Mouse (Mus musculus) hindbrain, postnatal 0 days (tissue): ENCODE results near the gene Nts. TPM values are rescaled to one million over a fixed set of nuclear protein-coding genes. Genes with fewer than 3 reads are reported as not detected.
"Not testable (repeated sequence)": the region's sequence is repeated elsewhere in the genome, so short reads cannot be mapped to it uniquely, and the experiment has no call there.

Experiments
- ATAC-seq: fragments of 200-750 bp; cut with Nextera tagmentation; 2 replicates; pipeline ENCODE4 v1.8.0; 2017; ENCODE audit warnings: mild to moderate bottlenecking, moderate TSS enrichment, moderate library complexity
- DNase-seq: peaks from one replicate; pipeline ENCODE4 v3.0.0-alpha.2; 2015; ENCODE audit warnings: low spot score
- H3K27ac ChIP-seq: fragments of 300-500 bp; sonication (generic); 2 replicates; pipeline ENCODE4 v1.5.1; 2014; ENCODE audit warnings: mild to moderate bottlenecking
- H3K27me3 ChIP-seq: fragments of 300-500 bp; sonication (generic); 2 replicates; pipeline ENCODE4 v1.6.1; 2014; ENCODE audit warnings: low read length, mixed read lengths; ENCODE audit not compliant: insufficient read depth
- H3K36me3 ChIP-seq: fragments of 300-500 bp; sonication (generic); 2 replicates; pipeline ENCODE4 v1.6.1; 2014; ENCODE audit warnings: low read length, mixed read lengths; ENCODE audit not compliant: insufficient read depth
- H3K4me1 ChIP-seq: fragments of 300-500 bp; sonication (generic); 2 replicates; pipeline ENCODE4 v1.6.1; 2014; ENCODE audit warnings: antibody characterized with exemption, low read length, mixed read lengths; ENCODE audit not compliant: insufficient read depth
- H3K4me2 ChIP-seq: fragments of 300-500 bp; sonication (generic); 2 replicates; pipeline ENCODE4 v1.6.1; 2014; ENCODE audit warnings: low read depth, mild to moderate bottlenecking, low read length, moderate library complexity, mixed read lengths
- H3K4me3 ChIP-seq: fragments of 300-500 bp; sonication (generic); 2 replicates; pipeline ENCODE4 v1.5.1; 2014; ENCODE audit warnings: low read length
- H3K9ac ChIP-seq: fragments of 300-500 bp; sonication (generic); replicated peaks from 2 replicates; pipeline ENCODE4 v1.6.1; 2014; ENCODE audit warnings: mild to moderate bottlenecking, low read length, moderate library complexity, mixed read lengths
- H3K9me3 ChIP-seq: fragments of 300-500 bp; sonication (generic); 2 replicates; pipeline ENCODE4 v1.6.1; 2016; ENCODE audit warnings: low read length, mixed read lengths
- CTCF ChIP-seq: IDR thresholded peaks from 2 replicates; pipeline ENCODE4 v1.5.1; 2016; ENCODE audit warnings: antibody characterized with exemption, control low read depth, low read depth
- WGBS: fragments of 180-500 bp; shearing (Covaris S2); extraction: QIAGEN DNeasy Blood & Tissue Kit; methylation state at CpG from one replicate; pipeline ENCODE4 v1.1.7; 2014; 5-methylcytosine and 5-hydroxymethylcytosine counted together
- polyA plus RNA-seq: library from polyadenylated mRNA; unstranded; fragments of >200 nt; fragmentation: Nextera tagmentation; extraction: Ambion mirVana; gene quantifications from 2 replicates; pipeline ENCODE4 v1.2.1, GENCODE M21; 2015
- total RNA-seq: library from RNA; depleted of rRNA; stranded (reverse); fragments of >200 nt; gene quantifications from 2 replicates; pipeline ENCODE4 v1.2.3, GENCODE M21; 2014; rRNA removed

Gene Nts
- total and polyA plus RNA-seq, 2 experiments from 2014 or later, result 10.1 to 22.4 TPM

DNA sequence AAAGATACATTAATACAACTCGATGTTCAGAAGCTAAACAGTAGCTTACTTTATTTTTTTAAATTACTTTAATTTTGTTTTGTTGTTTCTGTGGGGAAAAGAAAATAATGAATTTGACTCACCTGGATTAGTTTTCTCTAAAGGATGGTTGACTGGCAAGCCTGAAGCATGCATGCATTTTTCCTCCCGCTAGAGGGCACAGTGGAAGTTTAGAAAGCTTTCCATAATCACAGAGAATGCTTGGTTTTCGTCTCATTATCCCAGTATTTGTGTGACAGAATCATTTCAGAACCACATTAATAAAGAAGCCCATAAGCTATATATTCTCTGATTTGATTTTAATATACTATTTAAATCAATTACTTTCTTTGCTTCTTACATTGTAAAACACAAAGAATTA is 1.5 kb upstream of the Nts start:
- Histone ChIP-seq H3K36me3 (no peaks in the 10 kb centered on the region), H3K4me2 (no peak overlapping the region), H3K9ac (no peak overlapping the region), H3K27me3 (no peaks in the 10 kb centered on the region), H3K27ac (no peak overlapping the region), H3K4me1 (no peaks in the 10 kb centered on the region), H3K9me3 (no peaks in the 10 kb centered on the region), H3K4me3 (no peak overlapping the region)
- TF ChIP-seq CTCF, result peak; percentile 80
- 9% methylated on average over 3 of the region's 3 CpGs for WGBS
- DNase-seq, result peak; percentile 82
- 0 out of 2 replicates have a peak, but pooled peaks have one; percentile 43 for ATAC-seq

GRCm38 (mm10) chr10:102469412-102469811 is 20.9 kb downstream of the Nts start:
- 88% methylated on average over 2 of the region's 2 CpGs for WGBS
- Histone ChIP-seq H3K4me1 (no peaks in the 10 kb centered on the region), H3K27me3 (no peaks in the 10 kb centered on the region), H3K9me3 (no peaks in the 10 kb centered on the region), H3K4me2 (no peak overlapping the region), H3K4me3 (no peak overlapping the region), H3K27ac (no peak overlapping the region), H3K9ac (no peak overlapping the region), H3K36me3 (no peaks in the 10 kb centered on the region)
- ATAC-seq (no peak), DNase-seq (no peak)
- TF ChIP-seq CTCF, result no peak

GRCm38 (mm10) chr10:102451756-102452155 is 38.5 kb downstream of the Nts start:
- Histone ChIP-seq H3K4me1 (no peaks in the 10 kb centered on the region), H3K9me3 (no peaks in the 10 kb centered on the region), H3K4me3 (no peak overlapping the region), H3K4me2 (no peak overlapping the region), H3K9ac (no peak overlapping the region), H3K27ac (no peak overlapping the region), H3K27me3 (no peaks in the 10 kb centered on the region), H3K36me3 (no peaks in the 10 kb centered on the region)
- peak; percentile 59; the same call in 1 of the 2 replicates for ATAC-seq
- TF ChIP-seq CTCF, result peak; percentile 88
- WGBS, result 11% methylated on average over 7 of the region's 7 CpGs
- peak; percentile 83 for DNase-seq

- ATAC-seq (no peak), DNase-seq (peak; percentile 92)
- Histone ChIP-seq H3K9me3 (no peaks in the 10 kb centered on the region), H3K4me1 (no peaks in the 10 kb centered on the region), H3K4me2 (no peak overlapping the region), H3K27me3 (no peaks in the 10 kb centered on the region), H3K36me3 (no peaks in the 10 kb centered on the region), H3K27ac (no peak overlapping the region), H3K9ac (no peak overlapping the region), H3K4me3 (no peak overlapping the region)
- peak; percentile 78 for TF ChIP-seq CTCF
- WGBS, result 6% methylated on average over 7 of the region's 7 CpGs
Observed at GRCm38 (mm10) chr10:102449449-102449848, 40.8 kb downstream of the Nts start.

GRCm38 (mm10) chr10:102444912-102445556 is 45.3 kb downstream of the Nts start:
- ATAC-seq, result peak; percentile 80
- no peaks in the 10 kb centered on the region for H3K36me3 ChIP-seq

DNA sequence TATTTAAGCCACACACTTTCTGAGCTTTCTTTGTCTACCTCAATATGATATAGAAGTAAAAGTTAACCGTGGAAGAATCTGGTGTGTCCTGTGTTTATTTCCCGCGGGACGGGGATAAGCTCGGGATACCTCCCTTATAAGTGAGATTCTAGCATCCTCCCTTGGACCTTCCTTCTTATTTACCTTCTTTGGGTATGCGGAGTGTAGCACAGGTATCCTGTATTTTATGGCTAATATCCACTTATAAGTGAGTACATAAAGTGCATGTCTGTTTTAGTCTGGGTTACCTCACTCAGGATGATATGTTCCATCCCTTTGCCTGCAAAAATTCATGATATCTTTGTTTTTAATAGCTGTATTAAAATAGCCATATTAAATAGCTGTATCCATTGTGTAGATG is 54.8 kb downstream of the Nts start:
- peak overlapping the region; percentile 29; the same call in 1 of the 2 replicates for H3K4me2 ChIP-seq
- TF ChIP-seq CTCF, result peak; percentile 1
- not testable (repeated sequence) for H3K9ac ChIP-seq

More at GRCm38 (mm10) chr10:102444912-102445556, 45.3 kb downstream of the Nts start:
- H3K27me3 ChIP-seq, result no peaks in the 10 kb centered on the region
- no peak overlapping the region for H3K9ac ChIP-seq
- no peaks in the 10 kb centered on the region for H3K4me1 ChIP-seq
- TF ChIP-seq CTCF, result peak; percentile 59
- WGBS, result 23% methylated on average over 2 of the region's 2 CpGs
- no peak overlapping the region for H3K4me2 ChIP-seq
- peak; percentile 68 for DNase-seq
- H3K27ac ChIP-seq, result no peak overlapping the region
- no peak overlapping the region for H3K4me3 ChIP-seq
- H3K9me3 ChIP-seq, result no peaks in the 10 kb centered on the region

DNA sequence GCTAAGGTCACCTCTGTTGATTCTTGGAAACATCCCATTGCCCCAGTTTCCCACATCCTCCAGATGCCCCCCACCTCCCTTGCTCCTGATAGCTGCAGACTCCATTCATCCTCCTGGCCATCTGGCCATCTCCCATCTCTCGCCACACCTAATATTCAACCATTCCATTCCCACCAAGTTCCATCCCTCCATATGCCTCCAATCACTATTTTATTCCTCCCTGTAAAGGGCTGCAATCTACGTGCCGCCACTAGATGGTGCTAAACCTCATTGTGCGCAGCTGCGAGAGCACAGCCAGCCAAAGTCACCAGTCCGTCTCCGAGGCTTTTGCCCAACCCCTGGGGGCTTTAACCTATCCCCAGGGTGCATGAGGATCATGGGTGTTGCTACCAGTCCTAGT is 55.2 kb downstream of the Nts start:
- not testable (repeated sequence) for H3K36me3 ChIP-seq, H3K9me3 ChIP-seq, H3K9ac ChIP-seq, H3K4me1 ChIP-seq, DNase-seq, H3K27ac ChIP-seq, H3K4me3 ChIP-seq, H3K27me3 ChIP-seq
- peak overlapping the region; percentile 29; the same call in 1 of the 2 replicates for H3K4me2 ChIP-seq
- peak; percentile 62 for TF ChIP-seq CTCF
- ATAC-seq, result peak; percentile 45
- WGBS, result 7% methylated on average over 5 of the region's 7 CpGs

More for the DNA sequence above, 54.8 kb downstream of the Nts start:
- not testable (repeated sequence) for H3K4me3 ChIP-seq, ATAC-seq, H3K9me3 ChIP-seq, H3K4me1 ChIP-seq, H3K36me3 ChIP-seq, DNase-seq, H3K27ac ChIP-seq, H3K27me3 ChIP-seq
- 42% methylated on average over 6 of the region's 6 CpGs for WGBS

Other genes with a start within 250 kb of the Nts start
- gene Rassf9, start 21.7 kb upstream of the Nts start, total RNA-seq, result 2.0 and 3.6 TPM in 2 replicates
- gene Rassf9, start 21.7 kb upstream of the Nts start, polyA plus RNA-seq, result 3.0 and 3.7 TPM in 2 replicates